Comparison of ENCODE assay signal across 8 mouse cellular contexts in the genomic region with DNA sequence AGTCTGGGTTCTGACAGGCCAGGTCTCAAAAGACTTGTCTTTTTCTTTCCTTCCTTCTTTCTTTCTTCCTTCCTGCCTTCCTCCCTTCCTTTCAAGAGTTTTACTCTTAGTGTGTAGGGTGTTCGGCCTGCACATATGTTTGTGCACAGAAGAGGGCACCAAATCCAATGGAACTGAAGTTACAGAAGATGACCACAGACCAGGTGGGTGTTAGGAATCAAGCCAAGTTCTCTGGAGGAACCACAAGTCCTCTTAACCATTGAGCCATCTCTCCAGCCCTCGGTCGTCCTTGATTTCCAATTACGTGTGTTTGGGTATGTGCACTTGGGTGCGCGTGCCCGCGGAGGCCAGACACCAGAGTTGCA. TPM values are rescaled to one million over a fixed set of nuclear protein-coding genes. Genes with fewer than 3 reads are reported as not detected.
DNase-seq lines count a peak whose midpoint lies in the region; ATAC-seq and TF ChIP-seq lines count a peak whose summit lies in the region.

No protein-coding gene starts in this region.

- 7% methylated on average over 8 of the region's 8 CpGs for WGBS in lung, postnatal 0 days
- WGBS in embryonic facial prominence, embryonic 15.5 days: 12% methylated on average over 8 of the region's 8 CpGs
- WGBS in limb, embryonic 14.5 days: 8% methylated on average over 8 of the region's 8 CpGs
- WGBS in stomach, embryonic 15.5 days: 7% methylated on average over 8 of the region's 8 CpGs

- intact Hi-C loops in left cerebral cortex, postnatal 25 days (cut with DNase I): no loop called here

- H3K27me3 ChIP-seq in lung, postnatal 0 days (replicated peaks; ENCODE audit: insufficient read depth, low read length): no peaks in the 10 kb centered on the region
- no peaks in the 10 kb centered on the region for H3K27me3 ChIP-seq in embryonic facial prominence, embryonic 15.5 days
- H3K27me3 ChIP-seq in limb, embryonic 14.5 days (ENCODE audit: control insufficient read depth, insufficient read depth, low read length): no peaks in the 10 kb centered on the region
- no peaks in the 10 kb centered on the region for H3K27me3 ChIP-seq in stomach, embryonic 15.5 days (replicated peaks)

- peak overlapping the region; percentile 97 for H3K27ac ChIP-seq in lung, postnatal 0 days (ENCODE audit: low read length)
- H3K27ac ChIP-seq in embryonic facial prominence, embryonic 15.5 days (replicated peaks): peak overlapping the region; percentile 83
- no peak overlapping the region for H3K27ac ChIP-seq in limb, embryonic 14.5 days (replicated peaks; ENCODE audit: low read depth, low read length)
- peak overlapping the region; percentile 96 for H3K27ac ChIP-seq in stomach, embryonic 15.5 days

- no peak for TF ChIP-seq POLR2A in limb, embryonic 14.5 days (IDR thresholded peaks at IDR 0.05; ENCODE audit: borderline replicate concordance, extremely low read depth, insufficient read depth, insufficient read length)

- peak overlapping the region; percentile 79 for H3K4me2 ChIP-seq in lung, postnatal 0 days (replicated peaks; ENCODE audit: low read depth, low read length)
- peak overlapping the region; percentile 71 for H3K4me2 ChIP-seq in embryonic facial prominence, embryonic 15.5 days (replicated peaks)
- peak overlapping the region; percentile 73 for H3K4me2 ChIP-seq in limb, embryonic 14.5 days (replicated peaks; ENCODE audit: low read depth, low read length, severe bottlenecking)
- H3K4me2 ChIP-seq in stomach, embryonic 15.5 days: peak overlapping the region; percentile 68

- H3K9me3 ChIP-seq in lung, postnatal 0 days (ENCODE audit: low read length): no peaks in the 10 kb centered on the region
- no peaks in the 10 kb centered on the region for H3K9me3 ChIP-seq in embryonic facial prominence, embryonic 15.5 days (replicated peaks)
- H3K9me3 ChIP-seq in limb, embryonic 14.5 days (ENCODE audit: control insufficient read depth, low read length): no peaks in the 10 kb centered on the region
- H3K9me3 ChIP-seq in stomach, embryonic 15.5 days: no peaks in the 10 kb centered on the region

- peaks cover 16% of the 10 kb centered on the region; the same call in 1 of the 2 replicates for H3K4me1 ChIP-seq in lung, postnatal 0 days (ENCODE audit: insufficient read depth, low read depth, low read length)
- peaks cover 24% of the 10 kb centered on the region for H3K4me1 ChIP-seq in embryonic facial prominence, embryonic 15.5 days
- peaks cover 18% of the 10 kb centered on the region; the same call in 1 of the 2 replicates for H3K4me1 ChIP-seq in limb, embryonic 14.5 days (ENCODE audit: control insufficient read depth, insufficient read depth, low read length)
- H3K4me1 ChIP-seq in stomach, embryonic 15.5 days: peaks cover 16% of the 10 kb centered on the region; the same call in 1 of the 2 replicates

- H3K4me3 ChIP-seq in lung, postnatal 0 days (ENCODE audit: low read depth, low read length): peak overlapping the region; percentile 92
- peak overlapping the region; percentile 86 for H3K4me3 ChIP-seq in embryonic facial prominence, embryonic 15.5 days (replicated peaks)
- peak overlapping the region; percentile 88 for H3K4me3 ChIP-seq in limb, embryonic 14.5 days (replicated peaks; ENCODE audit: low read length)
- H3K4me3 ChIP-seq in stomach, embryonic 15.5 days (replicated peaks): peak overlapping the region; percentile 95

- H3K9ac ChIP-seq in lung, postnatal 0 days (replicated peaks; ENCODE audit: low read depth): no peak overlapping the region
- peak overlapping the region; percentile 88 for H3K9ac ChIP-seq in embryonic facial prominence, embryonic 15.5 days
- peak overlapping the region; percentile 94 for H3K9ac ChIP-seq in limb, embryonic 14.5 days (ENCODE audit: low read depth, low read length, severe bottlenecking)
- 0 out of 2 replicates have a peak overlapping the region, but pooled peaks have one; percentile 96 for H3K9ac ChIP-seq in stomach, embryonic 15.5 days

- TF ChIP-seq EP300 in lung, postnatal 0 days (IDR thresholded peaks at IDR 0.05): no peak

- no peaks in the 10 kb centered on the region for H3K36me3 ChIP-seq in lung, postnatal 0 days (ENCODE audit: insufficient read depth, low read length)
- no peaks in the 10 kb centered on the region for H3K36me3 ChIP-seq in embryonic facial prominence, embryonic 15.5 days
- H3K36me3 ChIP-seq in limb, embryonic 14.5 days (ENCODE audit: control insufficient read depth, insufficient read depth, low read length): no peaks in the 10 kb centered on the region
- no peaks in the 10 kb centered on the region for H3K36me3 ChIP-seq in stomach, embryonic 15.5 days

- no peak for TF ChIP-seq CTCF in lung, postnatal 0 days (IDR thresholded peaks at IDR 0.05)

- peak; percentile 38 for ATAC-seq in lung, postnatal 0 days
- ATAC-seq in embryonic facial prominence, embryonic 15.5 days (ENCODE audit: insufficient number of reproducible peaks, low FRiP score, low TSS enrichment, low read depth): peak; percentile 24; the same call in 1 of the 2 replicates
- ATAC-seq in limb, embryonic 14.5 days (ENCODE audit: low FRiP score, low read depth): peak; percentile 58
- ATAC-seq in stomach, embryonic 15.5 days (ENCODE audit: insufficient read depth, low FRiP score, low read depth): peak; percentile 42; the same call in 1 of the 2 replicates

- no peak for DNase-seq in lung, postnatal 0 days (ENCODE audit: low spot score)
- DNase-seq in lung, postnatal 4 days: no peak
- DNase-seq in limb, embryonic 14.5 days (ENCODE audit: low spot score): peak; percentile 58
- DNase-seq in spleen, postnatal 10 days (ENCODE audit: low spot score in 2 of 2): no peak
- no peak for DNase-seq in left cerebral cortex, postnatal 25 days (ENCODE audit: low spot score in 2 of 2)
- DNase-seq in thymus, postnatal 25 days: no peak

RNA-seq across cellular contexts. Expression of a gene that starts 0.5 kb away (rescaled TPM):
- polyA plus RNA-seq in lung, postnatal 0 days (2015; fragmentation: Nextera tagmentation; extraction: Ambion mirVana): 5.4 TPM in 2 replicates
- 7.8 and 8.1 TPM in 2 replicates for polyA plus RNA-seq in embryonic facial prominence, embryonic 15.5 days (2015; fragmentation: Nextera tagmentation; extraction: Ambion mirVana)
- 11.5 and 13.4 TPM in 2 replicates for polyA plus RNA-seq in limb, embryonic 14.5 days (2012; rRNA removed)
- 7.9 and 9.5 TPM in 2 replicates for polyA plus RNA-seq in limb, embryonic 14.5 days (2014; fragmentation: Nextera tagmentation; extraction: Ambion mirVana)
- polyA plus RNA-seq in stomach, embryonic 15.5 days (2015; fragmentation: Nextera tagmentation; extraction: Ambion mirVana): 8.7 and 10.3 TPM in 2 replicates
- total RNA-seq in left cerebral cortex, postnatal 25 days (2021): 1 to 10 TPM; 7.8 to 8.3 TPM

RNA-seq across cellular contexts. Expression of a gene that starts 51.1 kb away (rescaled TPM):
- 221 and 253 TPM in 2 replicates for polyA plus RNA-seq in lung, postnatal 0 days (2015; fragmentation: Nextera tagmentation; extraction: Ambion mirVana)
- 271 and 277 TPM in 2 replicates for polyA plus RNA-seq in embryonic facial prominence, embryonic 15.5 days (2015; fragmentation: Nextera tagmentation; extraction: Ambion mirVana)
- 115 and 198 TPM in 2 replicates for polyA plus RNA-seq in limb, embryonic 14.5 days (2012; rRNA removed)
- 349 and 377 TPM in 2 replicates for polyA plus RNA-seq in limb, embryonic 14.5 days (2014; fragmentation: Nextera tagmentation; extraction: Ambion mirVana)
- polyA plus RNA-seq in stomach, embryonic 15.5 days (2015; fragmentation: Nextera tagmentation; extraction: Ambion mirVana): 350 and 457 TPM in 2 replicates
- 100 to 1,000 TPM; 214 to 234 TPM for total RNA-seq in left cerebral cortex, postnatal 25 days (2021)
